Mouse (Mus musculus) left cerebral cortex, adult 9 months (tissue): ENCODE results near the gene Nr1h2.

Source experiments
- DNase-seq, 2 experiments: peaks; one replicate each; pipeline ENCODE4 v3.0.0; 2022; ENCODE audit warnings: low spot score in 2 of 2

The Nr1h2 gene

DNA sequence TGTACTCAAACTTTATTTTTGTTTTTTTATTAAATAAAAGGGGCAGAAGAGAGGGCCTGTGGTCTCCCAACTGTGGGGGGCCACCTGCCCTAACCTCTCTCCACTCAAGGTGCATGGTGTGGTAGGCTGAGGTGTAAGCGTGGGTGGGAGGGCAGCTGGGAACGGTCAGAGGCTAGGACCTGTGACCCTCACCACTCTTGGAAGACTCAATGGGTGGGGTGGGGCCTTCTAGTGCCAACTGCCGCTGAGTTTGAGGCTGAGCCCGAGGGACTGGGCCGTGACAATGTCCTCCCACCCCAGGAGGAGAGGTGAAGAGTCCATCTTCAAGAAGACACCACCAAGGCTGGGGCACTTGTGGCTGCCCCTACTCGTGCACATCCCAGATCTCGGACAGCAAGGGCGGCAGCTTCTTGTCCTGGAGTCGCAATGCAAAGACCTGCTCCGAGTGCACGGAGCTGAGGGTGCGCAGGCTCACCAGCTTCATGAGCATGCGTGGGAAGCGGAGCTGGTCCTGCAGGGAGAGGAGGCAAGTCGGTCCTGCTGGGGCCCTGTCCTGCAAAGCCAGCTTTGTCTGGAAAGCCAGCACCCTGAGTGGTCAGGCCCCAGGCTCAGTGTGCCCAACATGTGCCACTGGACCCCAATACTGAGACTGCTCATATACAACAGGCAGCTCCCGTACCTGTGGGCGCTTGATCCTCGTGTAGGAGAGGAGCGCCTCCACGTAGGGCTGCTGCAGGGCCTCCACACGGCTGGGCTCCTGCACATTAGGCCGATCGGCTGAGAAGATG is 3.9 kb downstream of the Nr1h2 start:
- DNase-seq = no peak

DNA sequence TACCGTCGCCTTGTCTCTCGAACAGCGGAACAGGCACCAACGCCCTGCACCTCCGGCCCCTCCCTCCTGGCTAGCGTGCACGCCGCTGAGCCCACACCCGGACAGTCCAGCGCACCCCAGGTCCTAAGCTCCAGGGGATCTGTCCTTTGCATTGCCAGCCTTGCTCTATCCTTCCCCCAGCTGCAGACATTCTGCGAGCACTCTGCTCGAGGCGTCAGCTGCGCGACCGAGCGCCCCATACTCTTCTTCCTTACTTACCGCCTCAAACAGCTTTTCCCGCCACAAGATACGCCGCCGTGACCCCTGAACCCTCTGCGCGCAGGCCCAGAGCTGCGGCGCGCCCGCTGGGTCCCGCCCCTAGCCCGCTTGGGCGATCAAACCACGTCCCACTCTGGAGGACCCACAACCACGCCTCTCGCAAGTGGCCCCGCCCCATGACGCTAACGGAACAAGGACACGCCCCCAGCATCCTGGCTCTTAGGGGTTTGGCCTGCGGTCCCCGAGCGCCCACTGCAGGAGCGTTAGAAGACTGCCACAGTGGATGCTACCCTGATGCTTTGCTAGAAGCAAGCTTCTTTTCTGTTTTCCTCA is 5.2 kb downstream of the Nr1h2 start, which contains the start of gene Pold1:
TSS of gene Pold1 (minus strand) at position 353 of the 591 bp plus-strand sequence.
- peak; percentile 97 to 100 for DNase-seq

DNA sequence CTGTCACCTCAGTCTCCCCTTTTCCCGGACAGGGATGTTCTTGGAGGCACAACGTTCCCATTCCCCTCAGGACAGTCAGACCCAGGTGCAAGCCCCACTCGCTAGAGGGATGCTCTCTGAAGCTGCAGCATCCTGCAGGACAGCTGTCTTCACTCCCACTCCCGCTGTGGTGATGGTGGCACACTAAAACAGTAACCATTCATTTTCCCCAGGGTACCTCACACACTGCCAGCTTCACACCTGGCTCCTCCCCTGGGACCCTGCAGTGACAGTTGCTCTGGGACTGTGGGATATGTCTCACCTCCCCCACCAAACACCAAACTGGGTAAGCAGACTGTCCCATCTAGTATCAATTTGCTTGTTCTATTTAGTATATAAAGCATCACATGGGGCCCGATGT is 6.0 kb downstream of the Nr1h2 start:
- DNase-seq = no peak

- DNase-seq = no peak
These were observed 6.7 kb downstream of the Nr1h2 start for GRCm38 (mm10) chr7:44547041-44547440.

DNA sequence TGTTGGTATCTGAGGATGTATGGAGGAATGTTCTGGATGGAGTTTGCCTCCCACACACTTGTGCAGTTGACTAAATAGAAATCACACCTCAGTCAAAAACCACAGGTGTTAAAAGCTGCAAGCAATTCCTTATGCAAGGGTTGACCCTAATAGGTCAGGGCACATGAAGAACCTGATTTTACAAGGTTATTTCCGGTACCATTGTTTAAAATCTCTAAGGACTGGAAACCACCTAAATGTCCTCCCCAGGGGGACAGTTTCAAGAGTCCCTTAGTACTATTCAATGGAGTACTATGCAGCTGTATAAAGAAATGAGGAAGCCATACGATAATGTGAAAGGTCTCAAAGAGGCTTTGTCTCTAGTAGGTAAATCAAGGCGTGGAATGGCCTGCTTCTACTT is 7.5 kb downstream of the Nr1h2 start:
- DNase-seq = no peak

- DNase-seq = no peak
These were observed 10.7 kb downstream of the Nr1h2 start for GRCm38 (mm10) chr7:44543071-44543470.

GRCm38 (mm10) chr7:44542555-44542954 is 11.2 kb downstream of the Nr1h2 start:
- no peak for DNase-seq

DNA sequence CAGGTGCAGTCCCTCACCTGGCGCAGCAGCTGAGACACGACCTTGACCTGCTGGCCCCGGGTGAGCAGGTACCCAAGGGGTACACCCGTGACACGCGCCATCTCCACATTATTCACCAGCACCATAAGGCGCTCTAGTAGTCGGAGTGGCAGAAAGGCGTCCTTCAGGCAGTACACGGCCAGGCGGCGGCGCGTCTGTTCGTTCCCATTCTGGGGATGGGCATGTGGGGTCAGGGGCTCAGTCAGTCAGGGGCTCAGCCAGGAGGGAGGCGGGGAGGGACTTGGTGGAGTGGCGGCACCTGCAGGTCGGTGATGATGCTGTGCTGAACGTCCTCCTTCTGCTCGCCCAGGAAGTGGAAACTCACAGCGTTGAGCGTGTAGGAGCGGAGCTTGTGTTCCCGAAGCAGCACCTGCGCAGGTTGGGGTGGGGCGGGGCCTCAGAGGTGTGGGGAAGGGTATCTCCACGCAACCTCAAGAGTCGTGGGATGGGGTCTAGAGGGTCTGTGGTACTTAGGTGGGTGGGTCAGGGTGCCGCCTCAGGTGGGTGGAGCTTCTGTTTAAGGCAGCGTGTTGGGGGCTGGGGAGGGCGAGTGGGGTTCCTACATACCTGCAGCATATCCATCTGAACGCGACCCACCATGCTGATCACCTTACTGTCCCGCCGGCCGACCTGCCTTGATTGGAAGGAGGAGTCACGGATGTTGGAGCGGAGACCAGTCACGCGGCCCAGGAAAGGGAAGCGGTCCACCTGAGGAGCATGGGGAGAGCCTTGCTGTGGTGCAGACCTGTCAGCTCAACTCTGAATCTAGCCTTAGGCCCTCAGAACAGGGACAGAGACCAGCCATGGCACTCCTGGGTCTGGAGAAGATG is 14.8 kb downstream of the Nr1h2 start:
- no peak for DNase-seq

DNA sequence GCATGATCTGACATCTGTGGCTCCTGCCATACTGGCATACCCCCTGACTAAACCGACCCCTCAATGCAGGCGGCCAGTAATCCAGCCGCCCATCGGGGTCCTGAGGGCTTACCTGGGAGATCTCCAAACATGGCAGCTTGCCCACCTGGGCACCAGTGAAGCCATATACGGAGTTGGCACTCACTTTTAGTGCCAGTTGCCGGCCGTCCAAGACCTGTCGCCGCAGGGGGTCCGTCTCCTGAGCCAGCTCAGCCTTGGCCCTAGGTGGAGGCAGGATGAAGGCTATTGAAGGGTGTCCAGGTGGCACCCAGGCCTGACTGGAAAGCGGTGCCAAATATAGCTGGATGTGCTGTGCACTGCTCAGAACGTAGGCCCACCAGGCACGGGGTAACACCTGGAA is 16.3 kb downstream of the Nr1h2 start:
- DNase-seq = no peak

DNA sequence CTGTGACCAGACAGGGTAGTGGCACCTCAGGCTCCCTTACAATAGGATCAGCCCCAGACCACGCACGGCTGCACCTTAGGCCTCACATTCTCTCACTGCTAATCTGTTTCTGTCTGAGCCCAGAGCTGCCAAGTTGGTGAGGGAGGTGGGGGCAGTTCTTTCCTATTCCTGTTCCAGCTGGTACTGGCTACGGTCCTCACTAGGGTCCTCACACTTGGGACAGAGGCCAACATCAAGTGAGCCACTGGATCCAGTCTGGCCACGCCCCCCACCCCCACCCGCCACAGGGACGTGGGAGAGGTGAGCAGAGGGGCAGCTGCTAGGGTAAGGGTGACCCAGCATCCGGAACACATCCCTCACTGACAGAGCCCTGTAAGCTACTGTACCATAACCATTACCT is 16.7 kb downstream of the Nr1h2 start:
- no peak for DNase-seq

- DNase-seq = peak in 1 of 2 experiments; percentile 69
These were observed 17.2 kb downstream of the Nr1h2 start for GRCm38 (mm10) chr7:44536590-44536968.

DNA sequence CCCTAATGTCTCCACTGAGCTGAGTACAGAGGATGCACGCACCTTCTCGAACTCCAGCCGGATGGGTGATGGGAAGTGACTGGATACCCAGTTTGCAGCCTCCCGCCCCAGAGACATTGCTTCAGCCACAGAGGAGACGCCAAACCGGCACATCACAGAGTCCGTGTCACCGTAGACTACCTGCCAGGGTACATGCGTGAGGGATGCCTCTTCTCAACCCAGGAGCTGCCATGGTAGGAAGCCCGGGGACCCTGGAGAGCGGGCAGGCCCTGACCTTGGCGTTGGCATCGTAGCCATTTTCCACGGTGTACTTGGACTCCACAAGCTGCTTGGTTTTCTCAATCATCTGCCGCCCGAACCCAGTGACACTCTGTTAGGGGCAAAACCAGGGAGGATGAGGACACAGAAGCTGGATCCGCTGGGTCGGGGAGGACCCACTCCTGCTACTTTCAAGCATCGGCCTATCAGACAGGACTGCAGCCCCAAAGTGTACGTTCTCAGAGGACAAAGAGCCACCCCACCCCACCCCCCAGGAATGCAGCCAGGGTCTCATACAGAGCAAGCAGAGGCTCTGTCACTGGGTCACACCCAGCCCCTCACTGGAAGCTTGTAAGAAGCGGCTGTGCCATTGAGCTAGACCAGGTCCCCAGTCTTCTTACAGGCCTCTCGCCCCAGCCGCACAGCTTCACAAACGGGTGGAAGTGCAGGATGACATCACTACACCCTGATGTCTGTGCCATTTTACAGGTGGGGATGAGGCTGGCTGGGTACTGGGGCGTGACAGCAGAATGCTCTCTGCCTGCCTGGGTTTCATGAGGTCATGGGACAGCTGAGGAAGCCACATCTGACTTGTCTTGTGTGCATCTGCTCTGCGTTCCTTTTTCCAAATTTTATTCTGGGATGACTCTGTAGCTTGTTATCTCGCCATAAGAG is 17.8 kb downstream of the Nr1h2 start:
- no peak for DNase-seq

- no peak for DNase-seq
These were observed 18.9 kb downstream of the Nr1h2 start for GRCm38 (mm10) chr7:44534656-44535441.

- no peak for DNase-seq
These were observed 19.5 kb downstream of the Nr1h2 start for GRCm38 (mm10) chr7:44534242-44534641.

DNA sequence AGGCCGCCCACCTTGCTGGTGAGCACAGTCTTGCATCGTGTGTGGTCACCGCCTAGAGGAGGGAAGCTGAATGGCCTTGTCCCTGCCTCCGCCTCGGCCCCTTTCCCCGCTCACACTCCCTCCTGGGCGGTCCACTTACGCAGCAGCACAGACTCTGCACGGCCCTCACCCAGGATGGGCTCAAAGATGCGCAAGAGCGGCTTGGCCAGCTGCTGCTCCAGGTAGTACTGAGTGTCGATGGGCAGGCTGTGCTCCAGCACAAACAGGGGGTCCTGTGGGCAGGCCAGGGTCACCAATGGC is 20.1 kb downstream of the Nr1h2 start:
- DNase-seq = no peak

DNA sequence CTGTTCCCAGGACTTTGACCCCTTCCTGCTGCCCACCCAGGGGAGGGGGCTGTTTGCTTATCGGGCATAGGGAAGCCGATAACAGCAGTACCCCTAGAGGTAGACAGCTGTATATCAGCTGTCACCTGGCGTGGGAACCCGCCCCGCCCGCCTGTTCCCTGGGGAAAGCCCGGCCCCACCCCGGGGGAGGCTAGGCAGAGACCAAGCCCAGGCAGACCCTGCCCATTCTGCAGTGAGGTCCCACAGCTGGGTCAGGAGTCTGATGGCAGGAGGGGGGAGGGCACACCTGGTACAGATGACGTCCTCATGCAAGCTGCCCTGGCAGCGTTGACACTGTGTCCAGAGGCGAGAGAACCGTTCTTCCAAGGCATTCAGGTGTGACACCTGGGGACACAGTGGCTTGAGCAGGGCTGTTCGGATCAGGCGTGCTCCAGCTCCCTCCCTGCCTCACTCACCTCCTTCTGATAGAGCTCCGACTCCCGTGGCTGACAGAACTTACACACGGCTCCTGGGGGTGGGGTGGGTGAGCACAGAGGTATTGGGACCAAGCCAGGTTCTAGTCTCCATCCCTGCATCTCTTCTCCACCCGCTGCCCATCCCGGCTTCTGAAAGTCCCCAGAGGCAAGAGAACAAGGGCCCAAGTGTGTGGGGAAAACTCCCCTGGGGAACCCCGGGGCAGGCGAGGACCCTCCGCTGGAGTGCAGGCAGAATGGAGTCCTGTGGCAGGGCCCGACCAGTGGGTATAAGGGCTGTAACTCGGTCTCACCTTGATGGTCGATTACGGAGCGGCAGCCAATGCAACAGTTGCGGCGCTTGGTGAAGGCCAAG is 20.6 kb downstream of the Nr1h2 start:
- DNase-seq = no peak

DNA sequence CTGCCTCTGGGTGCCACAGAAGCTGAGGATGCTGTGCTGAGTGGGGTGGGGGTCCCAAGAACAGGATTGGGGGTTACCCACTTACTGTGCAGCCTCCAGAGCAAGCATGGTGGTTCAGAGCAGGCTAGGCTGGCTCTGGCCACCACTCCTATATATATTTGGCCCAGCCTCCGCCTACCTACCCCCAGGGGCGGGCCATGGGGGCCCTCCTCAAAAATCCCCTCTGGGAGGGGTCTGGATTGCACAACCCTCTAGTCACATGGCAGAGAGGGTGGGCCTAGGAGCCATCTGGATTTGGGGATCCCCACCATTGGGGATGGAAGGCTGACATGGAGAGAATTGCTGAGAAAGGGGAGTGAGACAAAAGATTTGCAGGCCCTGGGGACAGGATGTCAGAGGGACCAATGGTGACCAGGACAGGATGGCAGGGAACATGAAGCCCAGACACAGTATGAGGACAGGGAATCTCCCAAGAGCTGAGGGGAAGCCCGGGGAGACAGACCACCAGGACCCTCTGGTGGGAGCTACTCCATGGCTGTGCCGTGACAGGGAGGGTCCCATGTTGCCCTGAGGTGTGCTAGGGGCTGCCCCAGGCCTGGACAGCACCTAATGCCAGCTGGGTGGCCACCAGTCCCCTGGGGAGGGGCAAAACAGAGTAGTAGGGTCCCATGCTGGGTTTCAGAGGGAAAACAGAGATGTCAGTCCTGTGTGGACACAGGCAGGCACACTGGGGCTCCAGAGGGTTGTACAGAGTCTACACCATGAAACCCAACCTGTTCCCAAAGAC is 21.6 kb downstream of the Nr1h2 start, which contains the start of gene Spib:
TSS of gene Spib (minus strand) at position 126 of the 787 bp plus-strand sequence.
- no peak for DNase-seq

DNA sequence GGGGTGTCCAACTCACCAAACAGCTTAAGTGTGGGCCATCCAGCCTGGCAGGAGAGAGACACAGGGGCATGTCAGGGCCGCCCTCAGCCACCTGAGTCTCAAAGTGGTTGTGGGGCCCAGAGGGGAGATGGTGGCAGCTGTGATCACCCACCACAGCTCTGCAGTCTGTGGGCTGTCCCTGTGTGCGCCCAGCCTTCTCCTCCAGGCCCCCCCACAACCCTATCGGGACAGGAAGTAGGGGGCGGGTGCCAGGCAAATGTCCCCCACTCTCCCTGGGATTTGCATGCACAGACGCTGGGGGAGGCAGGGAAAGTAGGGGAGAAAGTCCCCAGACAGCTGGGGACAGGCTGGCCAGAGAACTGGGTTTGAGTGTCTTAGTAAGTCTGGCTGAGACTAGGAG is 22.5 kb downstream of the Nr1h2 start:
- DNase-seq = no peak

GRCm38 (mm10) chr7:44530507-44530906 is 23.2 kb downstream of the Nr1h2 start:
- DNase-seq = no peak
